Mouse (Mus musculus) left cerebral cortex, adult 2 months (tissue): Measurements from ENCODE around the gene Rpusd3. TPM values are rescaled to one million over a fixed set of nuclear protein-coding genes. Genes with fewer than 3 reads are reported as not detected.

Source experiments
- DNase-seq, 2 experiments: peaks; one replicate each; pipeline ENCODE4 v3.0.0; 2021 to 2022; ENCODE audit warnings: low spot score in 2 of 2, mixed read lengths in 1 of 2; ENCODE audit errors: extremely low spot score in 1 of 2
- H3K27ac ChIP-seq: fragments of 200-600 bp; 2 replicates; pipeline ENCODE4 v1.8.1; 2022
- H3K4me3 ChIP-seq: fragments of 200-600 bp; 2 replicates; pipeline ENCODE4 v1.8.1; 2022
- CTCF ChIP-seq: fragments of 200-600 bp; IDR thresholded peaks from 2 replicates; pipeline ENCODE4 v1.8.1; 2022; ENCODE audit warnings: antibody characterized with exemption, mild to moderate bottlenecking, moderate library complexity
- intact Hi-C: fragments of 180-260 bp; cut with DNase I; formaldehyde crosslinking; loops from one replicate; pipeline ENCODE4 v1.15.1; 2025
- microRNA-seq, 2 experiments: library from miRNA; unstranded; fragments of <30 nt; microRNA quantifications; one replicate each; pipeline ENCODE4 v1.2.0; 2021
- total RNA-seq, 2 experiments: library from RNA; stranded (reverse); gene quantifications; 2 replicates each; pipeline ENCODE4 v1.2.3; 2021

Rpusd3 gene
- total RNA-seq, 2 experiments from 2014 or later, result 18.1 to 18.6 TPM

DNA sequence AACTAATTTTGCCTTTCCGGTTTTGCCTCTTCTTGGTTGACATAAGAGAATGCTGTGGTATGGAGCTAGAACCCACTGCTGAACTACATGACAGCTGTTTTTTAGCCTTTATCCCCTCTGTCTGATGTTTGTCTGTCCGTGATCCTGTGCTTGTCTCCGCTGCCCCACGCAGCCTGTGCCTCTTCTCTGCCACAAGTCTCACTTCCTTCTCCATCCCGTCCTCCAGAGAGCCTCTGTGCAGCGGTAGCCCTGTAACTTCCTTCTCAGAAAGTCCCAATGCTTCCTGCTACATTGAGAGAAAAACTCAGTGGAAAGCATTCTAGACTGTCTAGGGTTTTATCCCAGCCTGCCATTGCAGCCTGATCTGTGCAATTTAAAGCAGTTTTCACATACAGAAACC is 39.9 kb downstream of the Rpusd3 start:
- no peak for DNase-seq
- intact Hi-C loops, result loop anchor here (5.0 kb wide), 2 partner anchors 142 to 332 kb away; partner anchors contain the start of genes Mtmr14 and Thumpd3
- Histone ChIP-seq H3K27ac (no peak overlapping the region), H3K4me3 (peak overlapping the region; percentile 93)
- no peak for TF ChIP-seq CTCF

DNA sequence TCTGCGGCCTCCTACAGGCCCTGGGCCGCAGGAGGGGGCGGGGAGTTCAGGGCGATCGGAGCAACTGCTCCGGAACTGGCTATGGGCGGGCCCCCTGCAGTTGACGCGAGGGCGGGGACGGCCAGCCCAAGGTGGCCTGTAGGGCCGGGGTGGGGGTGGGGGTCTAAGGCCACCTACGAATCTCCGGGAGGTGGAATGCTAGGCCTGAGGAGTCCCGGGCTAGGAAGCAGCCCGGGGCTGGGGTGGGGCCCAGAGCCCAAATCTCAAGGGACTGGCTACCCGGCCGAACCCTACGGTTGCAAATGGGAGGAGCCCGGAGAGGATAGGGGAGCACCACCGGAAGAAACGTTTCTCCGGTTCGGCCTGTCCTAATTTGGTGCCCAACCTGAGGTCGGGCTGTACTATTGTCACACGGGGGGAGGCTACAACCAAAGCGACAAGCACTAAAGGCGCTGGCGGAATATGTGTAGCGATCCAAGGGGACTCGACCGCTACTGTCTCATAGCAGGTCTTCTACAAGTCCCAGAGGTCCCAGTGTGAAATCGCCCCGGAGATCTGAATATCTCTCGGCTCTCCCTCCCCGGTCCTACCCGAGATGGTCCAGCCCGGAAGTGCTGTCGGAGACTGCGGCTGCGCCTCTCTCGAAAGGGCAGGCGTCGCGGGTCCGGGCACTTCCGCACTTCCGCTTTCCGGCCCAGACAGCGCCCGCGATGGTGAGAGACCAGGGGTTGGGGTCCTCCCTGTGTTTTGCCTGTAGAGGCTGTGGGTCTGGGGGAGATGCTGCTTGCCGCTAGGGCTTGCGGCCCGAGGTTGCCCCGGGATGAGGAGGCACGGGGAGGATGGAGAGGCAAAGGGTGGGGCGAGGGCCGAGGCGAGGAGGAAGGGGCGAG is 41.4 kb downstream of the Rpusd3 start, which contains the start of the genes Tada3 and Arpc4:
TSS of gene Tada3 (minus strand) at position 388 of the 890 bp plus-strand sequence.
TSS of gene Arpc4 (plus strand) at position 620 of the 890 bp plus-strand sequence.
- peak; percentile 88 to 89 for DNase-seq
- no peak; the same call in 1 of the 2 replicates for TF ChIP-seq CTCF
- H3K4me3 ChIP-seq, result peak within 1 kb of the TSS; percentile 93
- peak within 1 kb of the TSS; percentile 100 for H3K27ac ChIP-seq
- intact Hi-C loops, result loop anchor here (2.0 to 5.0 kb wide), 3 partner anchors 33 to 330 kb away; partner anchors contain the start of genes Mtmr14 and Thumpd3

DNA sequence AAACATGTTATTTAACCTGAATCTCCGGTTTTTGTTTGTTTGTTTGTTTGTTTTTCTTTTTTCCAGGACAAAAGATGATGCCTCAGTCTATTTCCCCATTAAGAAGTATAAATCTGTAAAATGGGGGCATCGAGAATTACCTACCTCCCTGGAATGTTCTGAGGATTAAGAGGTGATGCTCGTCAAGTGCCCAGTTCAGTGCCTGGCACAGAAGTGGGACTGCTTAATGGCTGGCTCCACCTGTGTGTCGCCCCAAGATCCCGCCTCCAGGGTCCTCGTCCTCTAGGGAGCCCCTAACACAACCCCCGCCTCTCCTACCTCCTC is 42.0 kb downstream of the Rpusd3 start:
- peak overlapping the region; percentile 93 for H3K4me3 ChIP-seq
- TF ChIP-seq CTCF, result no peak
- no peak for DNase-seq
- intact Hi-C loops, result loop anchor here (2.0 to 5.0 kb wide), 3 partner anchors 32 to 330 kb away; partner anchors contain the start of genes Mtmr14 and Thumpd3
- peak overlapping the region; percentile 100 for H3K27ac ChIP-seq

DNA sequence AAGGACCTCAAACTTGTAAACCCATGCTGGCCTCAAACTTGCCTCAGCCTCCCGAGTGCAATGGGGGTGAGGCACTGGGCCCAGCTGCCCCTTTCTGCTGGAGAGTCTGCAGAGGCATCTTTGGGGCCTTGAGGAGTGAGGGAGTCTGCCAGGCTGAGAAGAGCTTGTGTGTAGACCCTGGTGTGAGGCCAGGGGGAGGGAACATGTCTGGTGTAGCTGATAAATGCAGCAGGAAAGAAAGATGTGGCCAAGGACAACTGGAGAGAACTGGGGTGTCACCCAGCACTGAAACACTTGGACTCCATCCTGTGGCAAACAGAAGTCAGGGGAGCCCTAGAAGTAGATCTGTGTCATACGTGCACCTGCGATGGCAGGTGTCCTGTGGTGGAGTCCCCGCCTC is 45.6 kb downstream of the Rpusd3 start:
- TF ChIP-seq CTCF, result no peak
- intact Hi-C loops, result no loop called here
- Histone ChIP-seq H3K4me3 (no peak overlapping the region), H3K27ac (no peak overlapping the region)
- DNase-seq, result no peak

DNA sequence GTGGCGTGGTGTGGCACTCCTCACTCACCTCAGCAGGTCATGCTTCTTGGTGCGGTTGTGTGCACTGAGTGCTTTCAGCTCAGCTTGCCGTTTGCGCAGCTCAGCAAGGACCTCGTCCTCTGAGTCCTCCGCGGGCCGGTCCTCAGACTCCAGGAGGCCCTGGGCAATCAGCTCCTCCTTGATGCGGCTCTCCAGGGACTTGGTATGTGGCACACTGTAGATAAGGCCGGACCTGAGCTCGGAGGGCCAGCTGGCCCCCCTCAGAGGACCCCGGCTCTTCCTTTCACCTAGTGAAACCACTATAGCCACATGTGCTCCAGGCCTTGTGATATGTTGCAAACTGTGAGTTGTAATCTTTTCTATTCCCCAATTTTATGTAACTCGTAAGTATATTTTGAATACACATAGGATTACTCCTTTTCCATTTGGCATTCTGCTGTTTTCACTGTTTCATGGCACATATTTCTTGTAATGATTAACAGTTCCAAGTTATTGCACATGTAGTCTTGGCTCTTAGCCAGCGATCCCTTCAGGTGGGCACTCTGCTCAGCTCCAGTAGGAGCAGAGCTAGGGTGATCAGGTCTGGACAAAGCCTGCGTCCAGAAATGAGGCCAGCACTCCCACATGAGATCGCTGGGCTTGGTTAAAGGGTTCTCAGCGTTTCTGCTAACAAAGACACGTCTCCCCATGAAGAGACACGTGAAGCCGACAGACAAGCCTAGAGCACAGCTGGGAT is 48.8 kb downstream of the Rpusd3 start:
- no peak overlapping the region for H3K27ac ChIP-seq
- H3K4me3 ChIP-seq, result no peak overlapping the region
- intact Hi-C loops, result no loop called here
- DNase-seq, result no peak
- TF ChIP-seq CTCF, result no peak

DNA sequence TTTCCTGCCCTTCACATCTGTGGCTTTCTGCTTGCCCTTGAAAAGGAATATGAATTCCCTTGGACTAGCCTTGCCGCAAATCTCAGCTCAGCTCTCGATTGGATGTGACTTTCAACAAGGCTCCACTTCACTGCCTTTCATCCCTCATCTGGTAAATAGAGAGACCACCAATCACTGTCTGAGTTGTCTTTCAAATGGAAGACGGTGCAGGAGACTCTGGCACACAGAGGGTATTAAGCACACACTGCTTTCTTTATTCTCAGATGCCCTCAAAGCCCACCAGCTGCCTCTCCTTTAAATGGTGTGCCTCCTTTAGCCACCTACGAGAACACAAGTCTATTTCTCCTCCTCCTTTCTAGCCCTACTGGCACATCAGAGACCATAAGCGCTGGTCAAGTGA is 50.6 kb downstream of the Rpusd3 start:
- no peak for TF ChIP-seq CTCF
- no peak overlapping the region for H3K4me3 ChIP-seq
- no peak for DNase-seq
- H3K27ac ChIP-seq, result no peak overlapping the region
- intact Hi-C loops, result no loop called here

DNA sequence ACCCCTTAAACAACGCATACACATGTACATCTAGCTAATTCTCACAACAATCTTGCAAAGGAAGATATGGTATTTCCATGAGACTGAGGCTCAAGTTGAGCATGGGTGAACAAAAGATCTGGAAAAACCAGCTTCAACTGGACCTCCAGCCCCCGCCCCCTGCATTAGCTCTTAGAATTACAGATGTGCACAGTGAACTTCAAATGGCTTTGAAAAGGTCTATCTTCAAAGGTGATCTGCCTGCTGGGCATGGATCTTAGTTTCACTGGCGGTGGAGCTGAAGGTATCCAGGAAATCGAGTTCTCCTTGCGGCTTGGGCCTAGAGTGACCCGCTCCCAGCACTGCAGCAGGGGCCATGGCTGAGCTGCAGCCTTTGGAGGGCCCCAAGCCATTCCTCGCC is 51.0 kb downstream of the Rpusd3 start:
- no peak overlapping the region for H3K27ac ChIP-seq
- TF ChIP-seq CTCF, result no peak
- intact Hi-C loops, result no loop called here
- no peak for DNase-seq
- no peak overlapping the region for H3K4me3 ChIP-seq

DNA sequence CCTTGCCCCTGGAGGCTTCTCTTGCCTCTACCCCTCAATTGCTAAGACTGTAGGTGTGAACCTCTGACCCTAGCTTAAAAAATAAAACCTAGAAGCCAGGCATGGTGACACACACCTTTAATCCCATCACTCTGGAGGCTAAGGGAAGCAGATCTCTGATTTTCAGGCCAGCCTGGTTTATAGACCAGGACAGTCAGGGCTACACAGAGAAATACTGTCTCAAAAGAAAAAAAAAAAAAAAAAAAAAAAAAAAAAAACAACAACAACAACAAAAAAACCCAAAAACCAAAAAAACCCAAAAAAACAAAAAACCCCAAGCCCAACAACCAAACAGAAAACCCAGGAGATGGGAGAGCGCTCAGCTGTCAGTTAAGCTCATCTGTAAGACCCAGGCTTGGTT is 51.6 kb downstream of the Rpusd3 start:
- no peak for TF ChIP-seq CTCF
- no peak for DNase-seq
- H3K4me3 ChIP-seq, result no peak overlapping the region
- intact Hi-C loops, result no loop called here
- H3K27ac ChIP-seq, result no peak overlapping the region

DNA sequence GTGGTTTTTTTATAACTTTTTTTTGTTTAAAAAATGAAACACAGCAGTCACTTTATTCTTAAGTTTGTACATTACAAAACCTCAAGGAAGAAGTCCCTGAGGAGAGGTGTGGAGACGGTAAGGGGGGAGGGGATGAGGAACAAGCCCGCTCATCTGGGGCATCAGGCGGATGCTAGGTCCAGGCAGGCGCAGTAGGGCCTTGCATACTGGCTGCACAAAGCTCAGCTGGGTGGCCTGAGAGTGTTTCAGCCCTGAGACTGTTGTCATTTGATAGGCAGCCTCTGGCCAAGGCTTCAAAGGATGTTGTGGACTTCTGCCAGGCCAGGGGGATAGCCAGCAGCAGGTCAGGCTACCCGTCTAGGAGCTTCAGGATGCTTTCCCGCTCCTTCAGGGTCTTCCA is 52.5 kb downstream of the Rpusd3 start:
- no peak for DNase-seq
- Histone ChIP-seq H3K4me3 (no peak overlapping the region), H3K27ac (no peak overlapping the region)
- intact Hi-C loops, result no loop called here
- TF ChIP-seq CTCF, result no peak

Small RNA genes within 50 kb of the gene (microRNA-seq; reads per million reads assigned to microRNA genes)
- gene Gm24387, result 0 reads per million in 2 experiments

Other genes with a start within 250 kb of the Rpusd3 start
- gene Lhfpl4, start 224.0 kb downstream of the Rpusd3 start, total RNA-seq, result 10 to 100 TPM; 81.1 to 83.1 TPM
- gene Mtmr14, start 181.5 kb downstream of the Rpusd3 start, total RNA-seq, result 10 to 100 TPM; 14.6 to 15.3 TPM
- 10 to 100 TPM; 75.7 to 80.5 TPM for gene Cpne9, start 137.0 kb downstream of the Rpusd3 start, total RNA-seq
- 10 to 100 TPM; 31.0 to 32.9 TPM for gene Brpf1, start 112.2 kb downstream of the Rpusd3 start, total RNA-seq
- gene Ogg1, start 92.4 kb downstream of the Rpusd3 start, total RNA-seq, result 1 to 10 TPM; 6.1 to 7.6 TPM
- 100 to 1,000 TPM; 115 to 121 TPM for gene Camk1, start 75.4 kb downstream of the Rpusd3 start, total RNA-seq
- 10 to 100 TPM; 47.0 to 49.6 TPM for gene Tada3, start 41.5 kb downstream of the Rpusd3 start, total RNA-seq
- gene Arpc4, start 41.2 kb downstream of the Rpusd3 start, total RNA-seq, result 100 to 1,000 TPM; 251 to 255 TPM
- gene Ttll3, start 30.1 kb downstream of the Rpusd3 start, total RNA-seq, result 10 to 100 TPM; 12.2 to 17.8 TPM
- gene Cidec, start 16.4 kb upstream of the Rpusd3 start, total RNA-seq, result not detected
- gene Jagn1, start 23.2 kb upstream of the Rpusd3 start, total RNA-seq, result 10 to 100 TPM; 35.7 to 36.8 TPM
- under 1 TPM; 0.49 to 0.50 TPM for gene Il17re, start 39.1 kb upstream of the Rpusd3 start, total RNA-seq
- 1 to 10 TPM; 4.4 to 5.1 TPM for gene Il17rc, start 52.1 kb upstream of the Rpusd3 start, total RNA-seq
- gene Creld1, start 64.0 kb upstream of the Rpusd3 start, total RNA-seq, result 100 to 1,000 TPM; 116 to 117 TPM
- gene Prrt3, start 82.6 kb upstream of the Rpusd3 start, total RNA-seq, result 10 to 100 TPM; 54.9 to 61.1 TPM
- 10 to 100 TPM; 76.5 to 77.5 TPM for gene Emc3, start 112.3 kb upstream of the Rpusd3 start, total RNA-seq
- 1 to 10 TPM; 2.1 to 2.2 TPM for gene Fancd2, start 112.3 kb upstream of the Rpusd3 start, total RNA-seq
- gene Fancd2os, start 181.4 kb upstream of the Rpusd3 start, total RNA-seq, result not detected
- 100 to 1,000 TPM; 221 to 228 TPM for gene Brk1, start 185.4 kb upstream of the Rpusd3 start, total RNA-seq
- gene Vhl, start 204.6 kb upstream of the Rpusd3 start, total RNA-seq, result 10 to 100 TPM; 41.5 to 43.0 TPM
- 10 to 100 TPM; 21.6 to 25.6 TPM for gene Irak2, start 219.1 kb upstream of the Rpusd3 start, total RNA-seq